Mouse (Mus musculus) heart, embryonic 11.5 days (tissue): ENCODE data around the gene Chd3. TPM values are rescaled to one million over a fixed set of nuclear protein-coding genes. Genes with fewer than 3 reads are reported as not detected.
A peak's percentile ranks its signal among the peaks of the same experiment; 100 is the strongest.

ENCODE experiments used
- ATAC-seq: fragments of 200-750 bp; cut with Nextera tagmentation; replicated peaks from 2 replicates; pipeline ENCODE4 v1.8.0; 2017; ENCODE audit warnings: moderate library complexity; ENCODE audit not compliant: insufficient number of reproducible peaks, low FRiP score, low TSS enrichment
- H3K27ac ChIP-seq: fragments of 300-500 bp; sonication (generic); 2 replicates; pipeline ENCODE4 v1.5.1; 2014; ENCODE audit warnings: mild to moderate bottlenecking, low read depth, low read length
- H3K27me3 ChIP-seq: fragments of 300-500 bp; sonication (generic); 2 replicates; pipeline ENCODE4 v1.6.1; 2014; ENCODE audit warnings: mild to moderate bottlenecking, low read length, mixed read lengths; ENCODE audit not compliant: control insufficient read depth, insufficient read depth
- H3K36me3 ChIP-seq: fragments of 300-500 bp; sonication (generic); 2 replicates; pipeline ENCODE4 v1.6.1; 2014; ENCODE audit warnings: mild to moderate bottlenecking, low read length, moderate library complexity, mixed read lengths; ENCODE audit not compliant: control insufficient read depth, insufficient read depth
- H3K4me1 ChIP-seq: fragments of 300-500 bp; sonication (generic); 2 replicates; pipeline ENCODE4 v1.6.1; 2014; ENCODE audit warnings: low read length; ENCODE audit not compliant: control insufficient read depth, insufficient read depth
- H3K4me2 ChIP-seq: fragments of 300-500 bp; sonication (generic); 2 replicates; pipeline ENCODE4 v1.6.1; 2014; ENCODE audit warnings: mild to moderate bottlenecking, moderate library complexity
- H3K4me3 ChIP-seq: fragments of 300-500 bp; sonication (generic); 2 replicates; pipeline ENCODE4 v1.5.1; 2014; ENCODE audit warnings: low read depth, low read length
- H3K9ac ChIP-seq: fragments of 300-500 bp; sonication (generic); 2 replicates; pipeline ENCODE4 v1.6.1; 2014; ENCODE audit warnings: mild to moderate bottlenecking, low read depth, low read length, moderate library complexity
- H3K9me3 ChIP-seq: fragments of 300-500 bp; sonication (generic); replicated peaks from 2 replicates; pipeline ENCODE4 v1.6.1; 2016; ENCODE audit warnings: low read length; ENCODE audit not compliant: control insufficient read depth
- WGBS: fragments of 180-500 bp; shearing (Covaris S2); extraction: QIAGEN DNeasy Blood & Tissue Kit; methylation state at CpG from one replicate; pipeline ENCODE4 v1.1.7; 2014; ENCODE audit not compliant: insufficient replicate concordance; 5-methylcytosine and 5-hydroxymethylcytosine counted together
- polyA plus RNA-seq: library from polyadenylated mRNA; unstranded; fragments of >200 nt; fragmentation: Nextera tagmentation; extraction: Ambion mirVana; gene quantifications from 2 replicates; pipeline ENCODE4 v1.2.1, GENCODE M21; 2014

The Chd3 gene
- polyA plus RNA-seq, 1 experiment from 2014 or later: 21.8 TPM

GRCm38 (mm10) chr11:69408541-69409377 is 39.6 kb upstream of the Chd3 start:
- Histone ChIP-seq H3K4me3 (peak overlapping the region; percentile 90), H3K36me3 (peaks cover 38% of the 10 kb centered on the region), H3K27me3 (no peaks in the 10 kb centered on the region), H3K9ac (peak overlapping the region; percentile 92), H3K27ac (peak overlapping the region; percentile 98), H3K9me3 (no peaks in the 10 kb centered on the region), H3K4me2 (peak overlapping the region; percentile 99), H3K4me1 (peaks cover 30% of the 10 kb centered on the region)
- 1% methylated on average over 33 of the region's 33 CpGs for WGBS
- ATAC-seq: peak; percentile 70

- Histone ChIP-seq H3K4me1 (peaks cover 19% of the 10 kb centered on the region), H3K27ac (no peak overlapping the region), H3K9ac (no peak overlapping the region), H3K36me3 (peaks cover 43% of the 10 kb centered on the region), H3K4me3 (peak overlapping the region; percentile 90; the same call in 1 of the 2 replicates), H3K4me2 (peak overlapping the region; percentile 99), H3K9me3 (no peaks in the 10 kb centered on the region), H3K27me3 (no peaks in the 10 kb centered on the region)
- WGBS: 85% methylated on average over 4 of the region's 4 CpGs
- no peak for ATAC-seq
These were observed 38.5 kb upstream of the Chd3 start for GRCm38 (mm10) chr11:69407724-69408004.

- 88% methylated on average over 16 of the region's 16 CpGs for WGBS
- peaks cover 14% of the 10 kb centered on the region for H3K4me1 ChIP-seq
- no peak overlapping the region for H3K27ac ChIP-seq
- no peak overlapping the region for H3K9ac ChIP-seq
- no peak for ATAC-seq
- no peaks in the 10 kb centered on the region for H3K9me3 ChIP-seq
- H3K36me3 ChIP-seq: peaks cover 43% of the 10 kb centered on the region
- H3K4me3 ChIP-seq: no peak overlapping the region
- no peaks in the 10 kb centered on the region for H3K27me3 ChIP-seq
- H3K4me2 ChIP-seq: no peak overlapping the region
These were observed 37.9 kb upstream of the Chd3 start for GRCm38 (mm10) chr11:69406867-69407723.

GRCm38 (mm10) chr11:69406282-69406681 is 37.1 kb upstream of the Chd3 start:
- H3K9ac ChIP-seq: no peak overlapping the region
- 87% methylated on average over 19 of the region's 19 CpGs for WGBS
- H3K4me3 ChIP-seq: no peak overlapping the region
- no peak overlapping the region for H3K4me2 ChIP-seq
- no peaks in the 10 kb centered on the region for H3K9me3 ChIP-seq
- ATAC-seq: no peak
- no peaks in the 10 kb centered on the region for H3K27me3 ChIP-seq
- H3K36me3 ChIP-seq: peaks cover 48% of the 10 kb centered on the region
- peaks cover 8% of the 10 kb centered on the region for H3K4me1 ChIP-seq
- no peak overlapping the region for H3K27ac ChIP-seq

GRCm38 (mm10) chr11:69405397-69406200 is 36.4 kb upstream of the Chd3 start:
- Histone ChIP-seq H3K27me3 (no peaks in the 10 kb centered on the region), H3K9ac (no peak overlapping the region), H3K9me3 (no peaks in the 10 kb centered on the region), H3K4me2 (no peak overlapping the region), H3K4me1 (peaks cover 8% of the 10 kb centered on the region), H3K4me3 (no peak overlapping the region), H3K36me3 (peaks cover 55% of the 10 kb centered on the region), H3K27ac (no peak overlapping the region)
- ATAC-seq: no peak
- WGBS: 89% methylated on average over 24 of the region's 24 CpGs

- ATAC-seq: no peak
- H3K4me3 ChIP-seq: no peak overlapping the region
- H3K27ac ChIP-seq: no peak overlapping the region
- H3K4me2 ChIP-seq: no peak overlapping the region
- H3K4me1 ChIP-seq: peaks cover 15% of the 10 kb centered on the region
- no peaks in the 10 kb centered on the region for H3K9me3 ChIP-seq
- no peak overlapping the region for H3K9ac ChIP-seq
- peaks cover 63% of the 10 kb centered on the region for H3K36me3 ChIP-seq
- 90% methylated on average over 24 of the region's 24 CpGs for WGBS
- H3K27me3 ChIP-seq: no peaks in the 10 kb centered on the region
These were observed 35.6 kb upstream of the Chd3 start for GRCm38 (mm10) chr11:69404595-69405396.

GRCm38 (mm10) chr11:69403691-69404594 is 34.7 kb upstream of the Chd3 start:
- ATAC-seq: no peak
- Histone ChIP-seq H3K36me3 (peaks cover 65% of the 10 kb centered on the region), H3K9me3 (no peaks in the 10 kb centered on the region), H3K27ac (no peak overlapping the region), H3K4me2 (no peak overlapping the region), H3K4me1 (peaks cover 22% of the 10 kb centered on the region), H3K4me3 (no peak overlapping the region), H3K9ac (no peak overlapping the region), H3K27me3 (no peaks in the 10 kb centered on the region)
- 89% methylated on average over 38 of the region's 38 CpGs for WGBS
